Mouse (Mus musculus) G1E (cell line): ENCODE measurements around the gene Ptdss2.

ENCODE experiments used
- CTCF ChIP-seq: IDR thresholded peaks from 2 replicates; pipeline ENCODE4 v1.5.1; 2012; ENCODE audit warnings: low read depth, low read length, inconsistent platforms, mixed read lengths
- GATA1 ChIP-seq: IDR thresholded peaks from 2 replicates; pipeline ENCODE4 v1.6.1; 2012; ENCODE audit warnings: borderline replicate concordance, low read length, inconsistent platforms, mixed read lengths
- GATA2 ChIP-seq: IDR thresholded peaks from 2 replicates; pipeline ENCODE4 v1.6.1; 2012; ENCODE audit warnings: low read depth, low read length, inconsistent platforms, borderline replicate concordance
- POLR2AphosphoS5 ChIP-seq: IDR thresholded peaks from 2 replicates; pipeline ENCODE4 v1.6.1; 2012; ENCODE audit warnings: low read depth, low read length, inconsistent platforms; ENCODE audit not compliant: insufficient replicate concordance
- TAL1 ChIP-seq: conservative IDR thresholded peaks from 2 replicates; pipeline ENCODE4 v1.6.1; 2012; ENCODE audit warnings: low read depth, low read length, inconsistent platforms, mixed read lengths

DNA sequence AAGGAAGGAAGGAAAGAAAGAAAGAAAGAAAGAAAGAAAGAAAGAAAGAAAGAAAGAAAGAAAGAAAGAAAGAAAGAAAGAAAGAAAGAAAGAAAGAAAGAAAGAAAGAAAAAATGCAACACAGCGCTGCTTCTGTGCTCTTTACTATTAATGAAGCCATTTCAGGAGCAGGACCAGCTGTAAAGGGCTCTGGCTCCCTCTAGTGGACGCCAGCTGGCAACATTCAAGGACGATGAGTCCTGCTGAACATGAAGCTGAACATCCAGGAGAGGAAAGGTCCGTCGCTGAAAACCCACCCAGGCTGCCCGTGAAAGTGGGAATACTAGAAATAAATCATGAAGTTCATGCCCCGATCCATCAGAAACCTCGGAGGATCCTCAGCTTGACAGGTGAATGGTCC is 54.0 kb downstream of the Ptdss2 start:
- TF ChIP-seq CTCF (peak; percentile 68; the same call in 1 of the 2 replicates), GATA2 (no peak), POLR2AphosphoS5 (no peak), GATA1 (no peak), TAL1 (no peak)
